Mouse (Mus musculus): ENCODE measurements around the gene Amot. TPM values are rescaled to one million over a fixed set of nuclear protein-coding genes. Genes with fewer than 3 reads are reported as not detected.

Gene Amot
- total RNA-seq, 2 experiments from 2014 or later: 96.6 to 109 TPM

Other genes starting within 250 kb of the Amot start
- gene Lhfpl1, start 156.1 kb downstream of the Amot start, total RNA-seq (2021): under 1 TPM in 1 of 2 experiments, not detected in 1; 0.62 TPM

Measured in gastrocnemius, adult 18-20 months (tissue).